Mouse (Mus musculus) thymus, postnatal 10 days (tissue): Measurements from ENCODE around the gene Adck1.
"Not testable (repeated sequence)": the region's sequence is repeated elsewhere in the genome, so short reads cannot be mapped to it uniquely, and the experiment has no call there.

Experiments
- DNase-seq, 2 experiments: peaks; one replicate each; pipeline ENCODE4 v3.0.0; 2021; ENCODE audit warnings: low spot score in 2 of 2

Adck1 gene

GRCm38 (mm10) chr12:88360441-88361119 lies at the start of gene Adck1:
Gene Adck1, plus strand, starts transcription at chr12:88360554.
- DNase-seq: peak; percentile 73 to 82

- DNase-seq: no peak
Observed at GRCm38 (mm10) chr12:88314556-88314955, 45.8 kb upstream of the Adck1 start.

- DNase-seq: not testable (repeated sequence)
Observed at GRCm38 (mm10) chr12:88323926-88324325, 36.4 kb upstream of the Adck1 start, which contains the start of gene Gm5039. Gene Gm5039, minus strand, starts transcription at chr12:88324026.

- DNase-seq: not testable (repeated sequence)
Observed at GRCm38 (mm10) chr12:88336662-88337413, 23.5 kb upstream of the Adck1 start.

- DNase-seq: not testable (repeated sequence)
Observed at GRCm38 (mm10) chr12:88341286-88341685, 19.1 kb upstream of the Adck1 start.

GRCm38 (mm10) chr12:88354182-88354702 lies 6.1 kb upstream of the Adck1 start:
- DNase-seq: no peak

- no peak for DNase-seq
Observed at GRCm38 (mm10) chr12:88361120-88361445, 729 bp downstream of the Adck1 start.

GRCm38 (mm10) chr12:88367673-88368072 lies 7.3 kb downstream of the Adck1 start:
- no peak for DNase-seq

- no peak for DNase-seq
Observed at GRCm38 (mm10) chr12:88368618-88369017, 8.3 kb downstream of the Adck1 start.

GRCm38 (mm10) chr12:88369690-88370089 lies 9.3 kb downstream of the Adck1 start:
- not testable (repeated sequence) for DNase-seq

- DNase-seq: not testable (repeated sequence)
Observed at GRCm38 (mm10) chr12:88370321-88370720, 10.0 kb downstream of the Adck1 start.

GRCm38 (mm10) chr12:88372018-88372417 lies 11.7 kb downstream of the Adck1 start:
- DNase-seq: no peak

- no peak for DNase-seq
Observed at GRCm38 (mm10) chr12:88376820-88377219, 16.5 kb downstream of the Adck1 start.

- DNase-seq: no peak
Observed at GRCm38 (mm10) chr12:88378256-88378655, 17.9 kb downstream of the Adck1 start.

GRCm38 (mm10) chr12:88388832-88389231 lies 28.5 kb downstream of the Adck1 start:
- DNase-seq: no peak

GRCm38 (mm10) chr12:88398658-88399057 lies 38.3 kb downstream of the Adck1 start:
- DNase-seq: no peak

- DNase-seq: no peak
Observed at GRCm38 (mm10) chr12:88403541-88403940, 43.2 kb downstream of the Adck1 start.

- peak; percentile 12 to 61 for DNase-seq
Observed at GRCm38 (mm10) chr12:88405113-88405512, 44.8 kb downstream of the Adck1 start.

- no peak for DNase-seq
Observed at GRCm38 (mm10) chr12:88407996-88408322, 47.6 kb downstream of the Adck1 start.

GRCm38 (mm10) chr12:88408323-88409047 lies 48.1 kb downstream of the Adck1 start:
- no peak for DNase-seq

GRCm38 (mm10) chr12:88413239-88413638 lies 52.9 kb downstream of the Adck1 start:
- DNase-seq: no peak

- DNase-seq: no peak
Observed at GRCm38 (mm10) chr12:88419912-88420621, 59.7 kb downstream of the Adck1 start.
